Mouse (Mus musculus): Measurements from ENCODE around the gene Zbed3. TPM values are rescaled to one million over a fixed set of nuclear protein-coding genes. Genes with fewer than 3 reads are reported as not detected.

Gene Zbed3
- polyA plus RNA-seq, 1 experiment from 2014 or later = 37.5 TPM

Other genes starting within 250 kb of the Zbed3 start
- gene Pde8b, start 73.3 kb upstream of the Zbed3 start, polyA plus RNA-seq (2014; fragmentation: Nextera tagmentation; extraction: Ambion mirVana) = 8.0 and 12.2 TPM in 2 replicates
- gene Aggf1, start 51.7 kb downstream of the Zbed3 start, polyA plus RNA-seq (2014; fragmentation: Nextera tagmentation; extraction: Ambion mirVana) = 34.6 and 41.7 TPM in 2 replicates
- 10.4 and 11.7 TPM in 2 replicates for gene Crhbp, start 121.3 kb downstream of the Zbed3 start, polyA plus RNA-seq (2014; fragmentation: Nextera tagmentation; extraction: Ambion mirVana)
- gene S100z, start 155.1 kb downstream of the Zbed3 start, polyA plus RNA-seq (2014; fragmentation: Nextera tagmentation; extraction: Ambion mirVana) = not detected in 2 replicates
- not detected in 2 replicates for gene F2rl1, start 201.6 kb downstream of the Zbed3 start, polyA plus RNA-seq (2014; fragmentation: Nextera tagmentation; extraction: Ambion mirVana)

All from hindbrain, embryonic 14.5 days (tissue).